Mouse (Mus musculus): ENCODE data around the gene Adgrf2. TPM values are rescaled to one million over a fixed set of nuclear protein-coding genes. Genes with fewer than 3 reads are reported as not detected.

Adgrf2 gene
- total RNA-seq (2023), result not detected

GRCm38 (mm10) chr17:42741801-42742217 is at the start of gene Adgrf2:
Adgrf2 (minus strand) TSS chr17:42742179.

DNA sequence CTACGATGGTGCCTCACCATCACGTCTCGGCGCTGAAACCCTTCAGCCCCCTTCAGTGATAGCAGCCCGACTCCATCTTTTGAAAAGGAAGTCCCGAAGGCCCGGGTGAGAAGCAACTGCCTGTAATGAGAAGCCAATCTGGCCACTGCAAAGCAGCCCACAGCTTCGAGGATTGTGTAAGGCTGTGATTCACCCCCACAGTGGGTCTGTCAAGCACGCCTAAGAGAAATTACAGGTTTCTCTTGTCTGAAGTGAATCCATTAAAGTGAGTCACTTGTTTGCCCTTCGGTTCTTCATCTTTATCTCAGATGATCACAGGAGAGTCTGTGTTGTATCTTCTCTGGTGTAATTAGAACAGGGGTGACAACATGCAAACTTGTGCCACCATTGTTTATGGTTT is 49.8 kb downstream of the Adgrf2 start, which contains the start of gene Adgrf4:
Gene Adgrf4, minus strand, starts transcription at position 149 of the 400 bp plus-strand sequence.

Other genes with a start within 250 kb of the Adgrf2 start
- gene Opn5, start 130.8 kb downstream of the Adgrf2 start, total RNA-seq (2023), result not detected
- not detected for gene Adgrf4, start 49.9 kb downstream of the Adgrf2 start, total RNA-seq (2023)
- 70.4 TPM for gene Cd2ap, start 134.5 kb upstream of the Adgrf2 start, total RNA-seq (2023)